Mouse (Mus musculus): ENCODE measurements around the gene Gtsf1l.

The Gtsf1l gene

DNA sequence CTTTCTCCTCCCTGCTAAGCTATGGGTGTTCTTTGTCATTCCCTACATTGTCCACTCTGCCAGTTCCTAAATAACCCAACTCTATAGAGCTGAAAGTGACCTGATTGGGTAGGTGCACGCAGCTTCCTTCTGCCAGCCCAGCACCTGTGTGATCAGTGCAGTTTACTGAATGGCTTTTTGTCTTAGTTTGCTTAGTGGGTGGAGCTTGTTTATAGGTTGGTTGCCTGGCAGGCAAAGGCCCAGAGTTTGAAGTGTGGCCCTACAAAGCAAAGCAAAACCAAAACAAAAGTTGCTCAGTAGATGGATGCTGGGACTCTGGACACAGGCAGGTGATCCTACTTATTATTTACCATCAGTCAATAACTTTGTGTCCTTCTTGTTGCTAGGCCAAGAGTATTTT lies 36.0 kb downstream of the Gtsf1l start:
- DNase-seq (ENCODE audit: low spot score in 2 of 2) = no peak

DNA sequence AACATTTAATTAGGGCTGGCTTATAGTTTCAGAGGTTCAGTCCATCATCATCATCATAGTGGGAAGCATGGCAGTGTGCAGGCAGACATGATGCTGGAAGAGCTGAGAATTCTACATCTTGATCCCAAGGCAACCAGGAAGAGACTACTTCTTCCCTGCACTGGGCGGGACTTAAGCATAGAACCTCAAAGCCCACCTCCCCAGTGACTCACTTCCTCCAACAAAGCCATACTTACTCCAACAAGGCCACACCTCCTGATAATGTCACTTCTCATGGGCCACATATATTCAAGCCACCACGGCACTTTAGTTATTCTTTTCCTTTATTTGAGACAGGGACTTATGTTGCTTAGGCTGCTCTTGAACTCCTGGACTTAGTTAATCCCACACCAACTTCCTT lies 38.5 kb downstream of the Gtsf1l start:
- DNase-seq (ENCODE audit: low spot score in 2 of 2) = no peak

DNA sequence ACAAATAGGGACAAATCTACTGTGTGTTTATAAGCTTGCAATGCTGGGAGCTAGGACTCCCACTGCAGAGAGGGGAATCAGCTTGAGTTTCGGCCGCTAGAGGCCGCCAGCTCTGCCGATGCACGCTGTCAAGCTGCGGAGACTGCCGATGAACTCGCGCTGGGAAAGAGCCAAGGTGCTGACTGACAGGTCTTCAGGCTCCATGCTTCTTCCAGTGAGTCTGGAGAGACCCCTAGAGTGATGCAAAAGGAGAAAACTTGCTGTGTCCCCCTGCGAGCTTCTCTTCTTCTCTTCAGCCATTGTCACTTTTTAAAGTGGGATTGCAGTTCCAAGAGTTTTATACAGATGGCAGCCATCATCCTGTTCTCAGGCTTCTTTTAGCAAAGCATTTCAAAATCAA lies 39.5 kb downstream of the Gtsf1l start:
- peak; percentile 52 to 81 for DNase-seq (ENCODE audit: low spot score in 2 of 2)

DNA sequence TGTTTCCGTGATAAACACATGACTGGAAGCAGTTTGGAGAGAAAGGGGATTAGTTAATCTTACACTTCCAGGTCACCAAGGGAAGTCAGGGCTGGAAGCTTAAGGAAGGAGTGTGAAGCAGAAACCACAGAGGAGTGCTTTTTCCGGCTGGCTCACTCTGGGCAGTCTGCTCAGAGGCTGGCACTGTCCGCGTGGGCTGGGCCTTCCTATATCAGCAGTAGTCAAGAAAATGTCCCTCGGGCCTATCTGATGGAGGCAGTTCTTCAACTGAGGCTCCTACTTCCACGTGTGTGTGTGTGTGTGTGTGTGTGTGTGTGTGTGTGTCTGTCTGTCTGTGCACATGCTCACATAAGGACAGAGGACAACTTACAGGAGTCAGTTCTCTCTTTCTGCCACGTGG lies 47.7 kb downstream of the Gtsf1l start:
- DNase-seq (ENCODE audit: low spot score in 2 of 2) = no peak
